Mouse (Mus musculus): ENCODE results near the gene Tmem126a. TPM values are rescaled to one million over a fixed set of nuclear protein-coding genes. Genes with fewer than 3 reads are reported as not detected.

Tmem126a gene
- polyA plus RNA-seq, 1 experiment: not detected

- WGBS: 61% methylated on average over 9 of the region's 9 CpGs
- H3K4me1 ChIP-seq (ENCODE audit: control insufficient read depth, insufficient read depth, low read length): peaks cover 10% of the 10 kb centered on the region
- no peak overlapping the region for H3K27ac ChIP-seq (ENCODE audit: insufficient read depth, low read depth, low read length)
- TF ChIP-seq CTCF (IDR thresholded peaks at IDR 0.05; ENCODE audit: insufficient read depth, low read depth, low read length) (no peak), POLR2A (IDR thresholded peaks at IDR 0.05; ENCODE audit: insufficient read depth, low read depth, low read length) (no peak)
- H3K4me3 ChIP-seq (ENCODE audit: insufficient read depth, low read depth, low read length): peak overlapping the region; percentile 50
These were observed 30.0 kb downstream of the Tmem126a start for GRCm38 (mm10) chr7:90427006-90427405.

GRCm38 (mm10) chr7:90426020-90427001 is 30.7 kb downstream of the Tmem126a start, which contains the start of gene Ccdc89:
TSS of gene Ccdc89 (plus strand) at chr7:90426577.
- peak within 1 kb of the TSS; percentile 50 for H3K4me3 ChIP-seq (ENCODE audit: insufficient read depth, low read depth, low read length)
- peaks cover 10% of the 10 kb centered on the region for H3K4me1 ChIP-seq (ENCODE audit: control insufficient read depth, insufficient read depth, low read length)
- WGBS: 20% methylated on average over 29 of the region's 29 CpGs
- TF ChIP-seq CTCF (IDR thresholded peaks at IDR 0.05; ENCODE audit: insufficient read depth, low read depth, low read length) (no peak), POLR2A (IDR thresholded peaks at IDR 0.05; ENCODE audit: insufficient read depth, low read depth, low read length) (0 out of 2 replicates have a peak, but pooled peaks have one; percentile 18)
- no peak within 1 kb of the TSS for H3K27ac ChIP-seq (ENCODE audit: insufficient read depth, low read depth, low read length)

- TF ChIP-seq POLR2A (IDR thresholded peaks at IDR 0.05; ENCODE audit: insufficient read depth, low read depth, low read length) (no peak), CTCF (IDR thresholded peaks at IDR 0.05; ENCODE audit: insufficient read depth, low read depth, low read length) (no peak)
- 46% methylated on average over 3 of the region's 3 CpGs for WGBS
- no peaks in the 10 kb centered on the region for H3K4me1 ChIP-seq (ENCODE audit: control insufficient read depth, insufficient read depth, low read length)
- H3K27ac ChIP-seq (ENCODE audit: insufficient read depth, low read depth, low read length): no peak overlapping the region
- no peak overlapping the region for H3K4me3 ChIP-seq (ENCODE audit: insufficient read depth, low read depth, low read length)
These were observed 47.1 kb downstream of the Tmem126a start for GRCm38 (mm10) chr7:90409934-90410333.

Other genes starting within 250 kb of the Tmem126a start
- not detected in 2 replicates for gene Ccdc83, start 191.5 kb downstream of the Tmem126a start, polyA plus RNA-seq (2012; ENCODE audit: insufficient read depth, insufficient read length, low replicate concordance, missing spikeins)
- not detected in 2 replicates for gene Sytl2, start 155.0 kb downstream of the Tmem126a start, polyA plus RNA-seq (2012; ENCODE audit: insufficient read depth, insufficient read length, low replicate concordance, missing spikeins)
- gene Ccdc89, start 30.7 kb downstream of the Tmem126a start, polyA plus RNA-seq (2012; ENCODE audit: insufficient read depth, insufficient read length, low replicate concordance, missing spikeins): not detected in 2 replicates
- not detected in 2 replicates for gene Crebzf, start 14.5 kb downstream of the Tmem126a start, polyA plus RNA-seq (2012; ENCODE audit: insufficient read depth, insufficient read length, low replicate concordance, missing spikeins)
- gene Tmem126b, start 18.8 kb upstream of the Tmem126a start, polyA plus RNA-seq (2012; ENCODE audit: insufficient read depth, insufficient read length, low replicate concordance, missing spikeins): not detected in 2 replicates
- gene Dlg2, start 19.4 kb upstream of the Tmem126a start, polyA plus RNA-seq (2012; ENCODE audit: insufficient read depth, insufficient read length, low replicate concordance, missing spikeins): 391 TPM in 1 of 2 replicates, not detected in the other